Mouse (Mus musculus) heart, embryonic 14.5 days (tissue): Measurements from ENCODE around the gene Plscr5. TPM values are rescaled to one million over a fixed set of nuclear protein-coding genes. Genes with fewer than 3 reads are reported as not detected.

Source experiments
- ATAC-seq: fragments of 200-750 bp; cut with Nextera tagmentation; 2 replicates; pipeline ENCODE4 v1.8.0; 2017; ENCODE audit warnings: low read depth, moderate TSS enrichment; ENCODE audit not compliant: insufficient number of reproducible peaks, insufficient read depth, low FRiP score
- H3K27ac ChIP-seq, 2 experiments: fragments of 200-500 bp in 1 of 2; fragments of 300-500 bp in 1 of 2; sonication (generic) in 1 of 2; replicated peaks in 1 of 2; 2 replicates each; pipeline ENCODE4 v1.5.1; 2012 to 2014; ENCODE audit warnings: low read depth in 2 of 2, low read length in 2 of 2, control low read depth in 1 of 2, mild to moderate bottlenecking in 1 of 2, mixed read lengths in 1 of 2; ENCODE audit not compliant: control insufficient read depth in 1 of 2, insufficient read depth in 1 of 2
- H3K27me3 ChIP-seq: fragments of 300-500 bp; sonication (generic); 2 replicates; pipeline ENCODE4 v1.6.1; 2014; ENCODE audit warnings: mild to moderate bottlenecking, low read length, control low read depth; ENCODE audit not compliant: control insufficient read depth, insufficient read depth
- H3K36me3 ChIP-seq: fragments of 300-500 bp; sonication (generic); 2 replicates; pipeline ENCODE4 v1.6.1; 2014; ENCODE audit warnings: mild to moderate bottlenecking, control low read depth, low read length, mixed read lengths; ENCODE audit not compliant: control insufficient read depth, insufficient read depth
- H3K4me1 ChIP-seq, 2 experiments: fragments of 200-500 bp in 1 of 2; fragments of 300-500 bp in 1 of 2; sonication (generic) in 1 of 2; 2 replicates each; pipeline ENCODE4 v1.6.1; 2012 to 2014; ENCODE audit warnings: low read length in 2 of 2, control low read depth in 1 of 2, mixed read lengths in 1 of 2; ENCODE audit not compliant: control insufficient read depth in 2 of 2, insufficient read depth in 2 of 2
- H3K4me2 ChIP-seq: fragments of 300-500 bp; sonication (generic); 2 replicates; pipeline ENCODE4 v1.6.1; 2014; ENCODE audit warnings: mild to moderate bottlenecking, low read length
- H3K4me3 ChIP-seq, 2 experiments: fragments of 200-500 bp in 1 of 2; fragments of 300-500 bp in 1 of 2; sonication (generic) in 1 of 2; 2 replicates each; pipeline ENCODE4 v1.5.1; 2012 to 2014; ENCODE audit warnings: low read length in 2 of 2, mild to moderate bottlenecking in 2 of 2, control low read depth in 1 of 2, low read depth in 1 of 2, moderate library complexity in 1 of 2; ENCODE audit not compliant: control insufficient read depth in 1 of 2, insufficient read depth in 1 of 2
- H3K9ac ChIP-seq: fragments of 300-500 bp; sonication (generic); 2 replicates; pipeline ENCODE4 v1.6.1; 2014; ENCODE audit warnings: mild to moderate bottlenecking, low read length
- H3K9me3 ChIP-seq: fragments of 300-500 bp; sonication (generic); 2 replicates; pipeline ENCODE4 v1.6.1; 2016; ENCODE audit warnings: low read length, control low read depth; ENCODE audit not compliant: control insufficient read depth
- WGBS: fragments of 180-500 bp; shearing (Covaris S2); extraction: QIAGEN DNeasy Blood & Tissue Kit; methylation state at CpG from one replicate; pipeline ENCODE4 v1.1.7; 2014; 5-methylcytosine and 5-hydroxymethylcytosine counted together
- polyA plus RNA-seq: library from polyadenylated mRNA; unstranded; fragments of >200 nt; fragmentation: Nextera tagmentation; extraction: Ambion mirVana; gene quantifications from 2 replicates; pipeline ENCODE4 v1.2.1, GENCODE M21; 2014

The Plscr5 gene
- polyA plus RNA-seq, 1 experiment from 2014 or later: not detected

- 81% methylated on average over 16 of the region's 16 CpGs for WGBS
- Histone ChIP-seq H3K27me3 (no peaks in the 10 kb centered on the region), H3K4me3 (no peak overlapping the region), H3K4me2 (no peak overlapping the region), H3K36me3 (no peaks in the 10 kb centered on the region), H3K4me1 (peaks cover 0 to 2% of the 10 kb centered on the region in 2 experiments; a peak in 1 of 4 replicates), H3K9ac (no peak overlapping the region), H3K27ac (no peak overlapping the region), H3K9me3 (no peaks in the 10 kb centered on the region)
- no peak for ATAC-seq
These were observed 36.4 kb downstream of the Plscr5 start for GRCm38 (mm10) chr9:92228867-92229832.

GRCm38 (mm10) chr9:92229833-92230205 lies 37.1 kb downstream of the Plscr5 start:
- no peaks in the 10 kb centered on the region for H3K36me3 ChIP-seq
- H3K4me3 ChIP-seq: no peak overlapping the region
- H3K9me3 ChIP-seq: no peaks in the 10 kb centered on the region
- no peak overlapping the region for H3K9ac ChIP-seq
- no peak for ATAC-seq
- H3K4me1 ChIP-seq: peaks cover 0 to 2% of the 10 kb centered on the region in 2 experiments; a peak in 1 of 4 replicates
- WGBS: 31% methylated on average over 2 of the region's 2 CpGs
- H3K27me3 ChIP-seq: no peaks in the 10 kb centered on the region
- H3K27ac ChIP-seq: no peak overlapping the region
- no peak overlapping the region for H3K4me2 ChIP-seq

- H3K27me3 ChIP-seq: no peaks in the 10 kb centered on the region
- H3K36me3 ChIP-seq: no peaks in the 10 kb centered on the region
- H3K4me3 ChIP-seq: no peak overlapping the region
- H3K9ac ChIP-seq: no peak overlapping the region
- no peak overlapping the region for H3K27ac ChIP-seq
- no peak for ATAC-seq
- WGBS: 85% methylated on average over 11 of the region's 11 CpGs
- no peak overlapping the region for H3K4me2 ChIP-seq
- no peaks in the 10 kb centered on the region for H3K4me1 ChIP-seq
- H3K9me3 ChIP-seq: no peaks in the 10 kb centered on the region
These were observed 42.2 kb downstream of the Plscr5 start for GRCm38 (mm10) chr9:92234901-92235458.

DNA sequence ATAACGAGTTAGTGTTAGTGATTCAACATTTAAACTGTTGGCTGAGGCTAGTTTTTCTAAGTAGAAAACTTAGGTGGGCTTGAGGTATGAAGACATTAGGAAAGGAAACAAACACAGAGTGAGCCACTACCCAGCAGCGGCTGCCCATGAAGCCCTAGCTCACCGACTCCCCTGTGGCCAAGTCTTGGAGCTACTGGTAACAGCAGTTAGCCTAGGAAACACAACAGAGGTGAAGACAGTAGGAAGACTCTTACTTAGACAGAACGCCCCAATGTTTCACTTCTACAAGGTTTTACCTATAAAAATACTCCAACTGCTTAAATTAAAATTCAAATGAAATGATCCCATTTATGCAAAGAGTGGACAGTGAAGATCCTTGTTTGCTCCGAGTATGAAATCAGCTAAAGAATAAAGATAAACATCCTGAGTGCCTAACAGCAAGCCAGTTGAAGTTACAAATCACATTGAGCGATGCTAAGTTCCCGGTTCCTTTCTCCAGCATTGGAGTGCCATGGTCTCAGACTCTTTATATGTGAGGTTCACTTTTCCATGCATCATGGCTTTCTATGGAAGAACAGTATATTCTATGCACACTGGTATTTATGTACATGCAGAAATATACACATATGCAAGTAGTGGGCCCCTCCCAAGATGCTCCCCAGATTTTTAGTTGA lies 56.2 kb downstream of the Plscr5 start:
- H3K9me3 ChIP-seq: no peaks in the 10 kb centered on the region
- H3K4me1 ChIP-seq: peaks cover 2 to 9% of the 10 kb centered on the region in 2 experiments
- no peak overlapping the region for H3K4me2 ChIP-seq
- no peak for ATAC-seq
- no peak overlapping the region for H3K27ac ChIP-seq
- no peaks in the 10 kb centered on the region for H3K36me3 ChIP-seq
- H3K27me3 ChIP-seq: no peaks in the 10 kb centered on the region
- 78% methylated on average over 7 of the region's 7 CpGs for WGBS
- no peak overlapping the region for H3K4me3 ChIP-seq
- no peak overlapping the region for H3K9ac ChIP-seq

- Histone ChIP-seq H3K9ac (peak within 1 kb of the TSS; percentile 84), H3K4me2 (peak within 1 kb of the TSS; percentile 83), H3K27ac (peak within 1 kb of the TSS; percentile 97 to 99), H3K4me1 (peaks cover 2 to 9% of the 10 kb centered on the region in 2 experiments), H3K9me3 (no peaks in the 10 kb centered on the region), H3K27me3 (no peaks in the 10 kb centered on the region), H3K4me3 (peak within 1 kb of the TSS; percentile 69 to 91), H3K36me3 (no peaks in the 10 kb centered on the region)
- ATAC-seq: no peak
- WGBS: 44% methylated on average over 7 of the region's 7 CpGs
These were observed 56.7 kb downstream of the Plscr5 start, which contains the start of gene Plscr1 for GRCm38 (mm10) chr9:92249447-92249852. Gene Plscr1, plus strand, starts transcription at chr9:92249750.

- H3K36me3 ChIP-seq: no peaks in the 10 kb centered on the region
- H3K9ac ChIP-seq: peak overlapping the region; percentile 84
- H3K9me3 ChIP-seq: no peaks in the 10 kb centered on the region
- H3K4me2 ChIP-seq: peak overlapping the region; percentile 83
- no peaks in the 10 kb centered on the region for H3K27me3 ChIP-seq
- H3K4me1 ChIP-seq: peaks cover 2 to 9% of the 10 kb centered on the region in 2 experiments
- under 1% methylated on average over 40 of the region's 40 CpGs for WGBS
- peak overlapping the region; percentile 97 to 99 for H3K27ac ChIP-seq
- peak; percentile 92 for ATAC-seq
- peak overlapping the region; percentile 69 to 91 for H3K4me3 ChIP-seq
These were observed 57.4 kb downstream of the Plscr5 start for GRCm38 (mm10) chr9:92249987-92250772.

DNA sequence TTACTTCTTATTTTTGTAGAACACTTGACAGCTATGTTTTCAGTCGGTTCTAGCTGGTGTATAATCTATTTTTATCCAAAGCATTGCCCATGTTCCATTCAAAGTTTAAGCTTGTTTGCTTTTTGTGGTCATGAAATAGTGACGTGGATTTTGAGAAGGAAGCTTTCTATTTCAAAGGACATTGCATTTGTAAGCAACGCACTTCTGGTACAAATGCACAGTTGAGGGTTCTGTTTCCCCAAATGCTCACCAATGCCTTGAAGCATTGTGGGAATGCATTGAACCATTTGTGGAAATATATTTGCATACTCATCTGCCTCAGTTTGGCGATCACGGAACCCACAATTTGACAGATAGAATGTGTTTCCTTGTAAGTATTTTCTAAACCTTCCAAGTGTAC lies 60.0 kb downstream of the Plscr5 start:
- peaks cover 2 to 9% of the 10 kb centered on the region in 2 experiments for H3K4me1 ChIP-seq
- H3K9ac ChIP-seq: no peak overlapping the region
- WGBS: 76% methylated on average over 5 of the region's 5 CpGs
- no peak overlapping the region for H3K27ac ChIP-seq
- H3K4me3 ChIP-seq: no peak overlapping the region
- no peaks in the 10 kb centered on the region for H3K9me3 ChIP-seq
- no peaks in the 10 kb centered on the region for H3K27me3 ChIP-seq
- no peak for ATAC-seq
- H3K36me3 ChIP-seq: 0 out of 2 replicates have a peak, but pooled peaks cover 4% of the 10 kb centered on the region
- no peak overlapping the region for H3K4me2 ChIP-seq
